Mouse (Mus musculus) heart, embryonic 12.5 days (tissue): ENCODE data around the gene Syngap1. TPM values are rescaled to one million over a fixed set of nuclear protein-coding genes. Genes with fewer than 3 reads are reported as not detected.

Source experiments
- ATAC-seq: fragments of 200-750 bp; cut with Nextera tagmentation; 2 replicates; pipeline ENCODE4 v1.8.0; 2017; ENCODE audit warnings: moderate TSS enrichment, moderate library complexity; ENCODE audit not compliant: insufficient number of reproducible peaks, low FRiP score
- H3K27ac ChIP-seq: fragments of 300-500 bp; sonication (generic); 2 replicates; pipeline ENCODE4 v1.5.1; 2016; ENCODE audit warnings: mild to moderate bottlenecking, moderate library complexity; ENCODE audit not compliant: poor library complexity, severe bottlenecking
- H3K27me3 ChIP-seq: fragments of 300-500 bp; sonication (generic); replicated peaks from 2 replicates; pipeline ENCODE4 v1.6.1; 2016; ENCODE audit warnings: mild to moderate bottlenecking, moderate library complexity
- H3K36me3 ChIP-seq: fragments of 300-500 bp; sonication (generic); 2 replicates; pipeline ENCODE4 v1.6.1; 2016; ENCODE audit warnings: mild to moderate bottlenecking, moderate library complexity
- H3K4me1 ChIP-seq: fragments of 300-500 bp; sonication (generic); replicated peaks from 2 replicates; pipeline ENCODE4 v1.6.1; 2016; ENCODE audit warnings: mild to moderate bottlenecking
- H3K4me2 ChIP-seq: fragments of 300-500 bp; sonication (generic); 2 replicates; pipeline ENCODE4 v1.6.1; 2016; ENCODE audit warnings: mild to moderate bottlenecking, moderate library complexity
- H3K4me3 ChIP-seq: fragments of 300-500 bp; sonication (generic); 2 replicates; pipeline ENCODE4 v1.5.1; 2016; ENCODE audit warnings: mild to moderate bottlenecking
- H3K9ac ChIP-seq: fragments of 300-500 bp; sonication (generic); 2 replicates; pipeline ENCODE4 v1.6.1; 2016; ENCODE audit warnings: mild to moderate bottlenecking, moderate library complexity
- H3K9me3 ChIP-seq: fragments of 300-500 bp; sonication (generic); replicated peaks from 2 replicates; pipeline ENCODE4 v1.6.1; 2016; ENCODE audit warnings: mild to moderate bottlenecking, moderate library complexity
- WGBS: fragments of 180-500 bp; shearing (Covaris S2); methylation state at CpG from one replicate; pipeline ENCODE4 v1.1.7; 2016; 5-methylcytosine and 5-hydroxymethylcytosine counted together
- polyA plus RNA-seq: library from polyadenylated mRNA; unstranded; fragments of >200 nt; fragmentation: Nextera tagmentation; extraction: Ambion mirVana; gene quantifications from 2 replicates; pipeline ENCODE4 v1.2.1, GENCODE M21; 2016

Gene Syngap1
- polyA plus RNA-seq, 1 experiment from 2014 or later, result 2.2 TPM

DNA sequence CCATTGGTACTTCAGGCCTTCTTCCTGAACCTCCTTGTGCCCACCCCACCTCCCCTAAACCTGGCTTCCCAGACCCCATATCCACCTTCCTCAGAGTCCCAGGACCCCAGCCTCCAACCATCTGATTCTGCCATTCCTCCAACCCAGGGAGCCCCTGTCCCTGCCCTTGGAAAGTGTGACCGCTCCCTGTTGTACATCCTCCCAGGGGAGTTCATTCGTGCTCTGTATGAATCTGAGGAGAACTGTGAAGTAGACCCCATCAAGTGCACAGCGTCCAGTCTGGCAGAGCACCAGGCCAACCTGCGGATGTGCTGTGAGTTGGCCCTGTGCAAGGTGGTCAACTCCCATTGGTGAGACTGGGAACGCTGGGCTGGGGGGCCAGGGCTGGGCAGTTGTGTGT is 16.8 kb downstream of the Syngap1 start:
- 91% methylated on average over 5 of the region's 5 CpGs for WGBS
- Histone ChIP-seq H3K27me3 (no peaks in the 10 kb centered on the region), H3K36me3 (peaks cover 73% of the 10 kb centered on the region), H3K27ac (no peak overlapping the region), H3K4me2 (no peak overlapping the region), H3K9me3 (no peaks in the 10 kb centered on the region), H3K9ac (no peak overlapping the region), H3K4me3 (no peak overlapping the region), H3K4me1 (peaks cover 30% of the 10 kb centered on the region)
- no peak for ATAC-seq

GRCm38 (mm10) chr17:26958880-26959279 is 17.8 kb downstream of the Syngap1 start:
- Histone ChIP-seq H3K4me1 (peaks cover 20% of the 10 kb centered on the region), H3K27me3 (no peaks in the 10 kb centered on the region), H3K36me3 (peaks cover 80% of the 10 kb centered on the region), H3K4me3 (no peak overlapping the region), H3K27ac (no peak overlapping the region), H3K4me2 (no peak overlapping the region), H3K9me3 (no peaks in the 10 kb centered on the region), H3K9ac (no peak overlapping the region)
- 55% methylated on average over 5 of the region's 5 CpGs for WGBS
- ATAC-seq, result no peak

DNA sequence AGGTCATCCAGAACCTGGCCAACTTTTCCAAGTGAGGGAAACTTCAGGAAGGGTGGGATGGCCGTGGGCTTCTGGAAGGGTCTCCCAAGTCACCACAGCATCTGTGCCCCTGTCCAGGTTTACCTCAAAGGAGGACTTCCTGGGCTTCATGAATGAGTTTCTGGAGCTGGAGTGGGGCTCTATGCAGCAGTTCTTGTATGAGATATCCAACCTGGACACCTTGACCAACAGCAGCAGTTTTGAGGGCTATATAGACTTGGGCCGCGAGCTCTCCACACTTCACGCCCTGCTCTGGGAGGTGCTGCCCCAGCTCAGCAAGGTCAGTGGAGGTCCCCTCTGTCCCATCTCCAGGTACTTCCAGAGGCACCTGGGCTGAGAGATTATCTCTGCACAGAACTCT is 18.8 kb downstream of the Syngap1 start:
- peaks cover 90% of the 10 kb centered on the region for H3K36me3 ChIP-seq
- no peaks in the 10 kb centered on the region for H3K9me3 ChIP-seq
- H3K4me2 ChIP-seq, result no peak overlapping the region
- no peak overlapping the region for H3K4me3 ChIP-seq
- H3K27ac ChIP-seq, result no peak overlapping the region
- ATAC-seq, result no peak
- H3K9ac ChIP-seq, result no peak overlapping the region
- H3K27me3 ChIP-seq, result no peaks in the 10 kb centered on the region
- 91% methylated on average over 4 of the region's 4 CpGs for WGBS
- H3K4me1 ChIP-seq, result peaks cover 13% of the 10 kb centered on the region

- Histone ChIP-seq H3K27ac (no peak overlapping the region), H3K9me3 (no peaks in the 10 kb centered on the region), H3K4me2 (no peak overlapping the region), H3K9ac (no peak overlapping the region), H3K27me3 (no peaks in the 10 kb centered on the region), H3K36me3 (peaks cover 96% of the 10 kb centered on the region), H3K4me1 (peaks cover 1% of the 10 kb centered on the region; the same call in 1 of the 2 replicates), H3K4me3 (no peak overlapping the region)
- 88% methylated on average over 20 of the region's 21 CpGs for WGBS
- no peak for ATAC-seq
Measured at GRCm38 (mm10) chr17:26961572-26962240, 20.7 kb downstream of the Syngap1 start.

- H3K27ac ChIP-seq, result no peak overlapping the region
- WGBS, result 86% methylated on average over 11 of the region's 11 CpGs
- no peaks in the 10 kb centered on the region for H3K27me3 ChIP-seq
- peaks cover 10% of the 10 kb centered on the region for H3K4me1 ChIP-seq
- H3K36me3 ChIP-seq, result peaks cover 65% of the 10 kb centered on the region
- H3K4me2 ChIP-seq, result no peak overlapping the region
- no peak overlapping the region for H3K4me3 ChIP-seq
- no peaks in the 10 kb centered on the region for H3K9me3 ChIP-seq
- no peak overlapping the region for H3K9ac ChIP-seq
- ATAC-seq, result no peak
Measured at GRCm38 (mm10) chr17:26966993-26967392, 25.9 kb downstream of the Syngap1 start.

DNA sequence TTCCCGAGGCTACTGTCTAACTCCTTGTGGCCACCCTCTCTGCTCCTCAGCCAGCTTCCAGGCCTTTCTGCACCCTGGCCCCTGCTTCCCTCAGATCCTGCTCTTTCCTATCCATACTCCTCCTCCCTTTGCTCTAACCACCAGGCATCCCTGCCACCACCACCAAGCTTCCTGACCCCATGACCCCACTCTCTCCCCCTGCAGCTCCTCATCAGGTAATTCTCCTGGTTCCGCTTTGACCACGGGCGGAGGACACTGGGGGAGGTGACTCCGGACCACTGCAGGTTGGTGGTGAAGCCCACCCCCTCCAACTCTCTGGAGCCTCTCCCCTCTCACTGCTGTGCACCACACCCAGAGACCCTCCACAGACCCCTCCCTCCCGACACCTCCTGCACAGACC is 26.4 kb downstream of the Syngap1 start:
- ATAC-seq, result no peak
- H3K4me2 ChIP-seq, result no peak overlapping the region
- 84% methylated on average over 6 of the region's 6 CpGs for WGBS

DNA sequence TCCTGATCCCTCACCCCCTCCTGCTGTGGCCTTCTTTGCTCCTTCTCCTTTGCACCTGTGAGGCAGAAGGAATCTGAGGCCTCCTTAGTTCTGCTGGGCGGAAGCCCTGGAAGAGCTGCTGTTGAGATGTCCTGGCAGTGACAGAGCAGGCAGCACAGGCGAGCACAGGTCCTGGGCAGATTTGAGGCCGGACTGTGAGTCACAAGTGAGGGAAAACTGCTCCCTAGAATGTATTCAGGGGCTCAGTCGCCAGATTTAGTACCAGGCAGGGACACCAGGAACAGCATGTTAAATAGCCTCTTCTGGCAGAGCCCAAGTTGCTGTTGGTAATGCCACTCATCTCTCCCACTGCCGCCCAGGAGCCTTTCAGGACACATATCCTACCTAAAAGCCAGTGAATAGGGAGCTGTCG is 27.2 kb downstream of the Syngap1 start:
- Histone ChIP-seq H3K9ac (no peak overlapping the region), H3K9me3 (no peaks in the 10 kb centered on the region), H3K4me2 (no peak overlapping the region), H3K27me3 (no peaks in the 10 kb centered on the region), H3K36me3 (peaks cover 53% of the 10 kb centered on the region), H3K27ac (no peak overlapping the region), H3K4me3 (no peak overlapping the region), H3K4me1 (peaks cover 13% of the 10 kb centered on the region)
- 82% methylated on average over 6 of the region's 6 CpGs for WGBS
- no peak for ATAC-seq

More for the DNA sequence above, 26.4 kb downstream of the Syngap1 start:
- H3K36me3 ChIP-seq, result peaks cover 60% of the 10 kb centered on the region
- H3K4me1 ChIP-seq, result peaks cover 13% of the 10 kb centered on the region
- H3K9me3 ChIP-seq, result no peaks in the 10 kb centered on the region
- H3K4me3 ChIP-seq, result no peak overlapping the region
- H3K27me3 ChIP-seq, result no peaks in the 10 kb centered on the region
- H3K9ac ChIP-seq, result no peak overlapping the region
- H3K27ac ChIP-seq, result no peak overlapping the region

GRCm38 (mm10) chr17:26969257-26969656 is 28.2 kb downstream of the Syngap1 start:
- Histone ChIP-seq H3K4me2 (no peak overlapping the region), H3K4me3 (no peak overlapping the region), H3K36me3 (peaks cover 47% of the 10 kb centered on the region), H3K9ac (0 out of 2 replicates have a peak overlapping the region, but pooled peaks have one; percentile 1), H3K4me1 (peaks cover 21% of the 10 kb centered on the region), H3K9me3 (no peaks in the 10 kb centered on the region), H3K27me3 (no peaks in the 10 kb centered on the region), H3K27ac (no peak overlapping the region)
- no peak for ATAC-seq
- 77% methylated on average over 6 of the region's 6 CpGs for WGBS

- H3K27me3 ChIP-seq, result no peaks in the 10 kb centered on the region
Measured at GRCm38 (mm10) chr17:26970221-26970620, 29.2 kb downstream of the Syngap1 start.

GRCm38 (mm10) chr17:26971247-26971905 is 30.3 kb downstream of the Syngap1 start:
- Histone ChIP-seq H3K36me3 (peaks cover 47% of the 10 kb centered on the region), H3K4me1 (peaks cover 31% of the 10 kb centered on the region), H3K9ac (0 out of 2 replicates have a peak overlapping the region, but pooled peaks have one; percentile 51), H3K9me3 (no peaks in the 10 kb centered on the region), H3K4me3 (no peak overlapping the region), H3K27me3 (no peaks in the 10 kb centered on the region), H3K4me2 (peak overlapping the region; percentile 91), H3K27ac (no peak overlapping the region)
- no peak for ATAC-seq
- WGBS, result 59% methylated on average over 8 of the region's 8 CpGs

More at GRCm38 (mm10) chr17:26970221-26970620, 29.2 kb downstream of the Syngap1 start:
- Histone ChIP-seq H3K4me2 (no peak overlapping the region), H3K36me3 (peaks cover 47% of the 10 kb centered on the region), H3K9ac (no peak overlapping the region), H3K9me3 (no peaks in the 10 kb centered on the region), H3K4me3 (no peak overlapping the region), H3K27ac (no peak overlapping the region), H3K4me1 (peaks cover 31% of the 10 kb centered on the region)
- WGBS, result 47% methylated on average over 12 of the region's 12 CpGs
- no peak for ATAC-seq

GRCm38 (mm10) chr17:26972107-26972506 is 31.1 kb downstream of the Syngap1 start:
- no peak for ATAC-seq
- Histone ChIP-seq H3K4me2 (peak overlapping the region; percentile 91), H3K27me3 (no peaks in the 10 kb centered on the region), H3K9ac (peak overlapping the region; percentile 83), H3K27ac (peak overlapping the region; percentile 72; the same call in 1 of the 2 replicates), H3K36me3 (peaks cover 47% of the 10 kb centered on the region), H3K4me1 (peaks cover 31% of the 10 kb centered on the region), H3K9me3 (no peaks in the 10 kb centered on the region), H3K4me3 (peak overlapping the region; percentile 89)
- WGBS, result 1% methylated on average over 3 of the region's 3 CpGs
